Mouse (Mus musculus) ovary, postnatal 36 days (tissue): ENCODE data around the gene Vmn1r168.
"Not testable (repeated sequence)": the region's sequence is repeated elsewhere in the genome, so short reads cannot be mapped to it uniquely, and the experiment has no call there.

Experiments used
- DNase-seq: peaks from one replicate; pipeline ENCODE4 v3.0.0; 2022; ENCODE audit warnings: low spot score, mixed read lengths

Vmn1r168 gene

DNA sequence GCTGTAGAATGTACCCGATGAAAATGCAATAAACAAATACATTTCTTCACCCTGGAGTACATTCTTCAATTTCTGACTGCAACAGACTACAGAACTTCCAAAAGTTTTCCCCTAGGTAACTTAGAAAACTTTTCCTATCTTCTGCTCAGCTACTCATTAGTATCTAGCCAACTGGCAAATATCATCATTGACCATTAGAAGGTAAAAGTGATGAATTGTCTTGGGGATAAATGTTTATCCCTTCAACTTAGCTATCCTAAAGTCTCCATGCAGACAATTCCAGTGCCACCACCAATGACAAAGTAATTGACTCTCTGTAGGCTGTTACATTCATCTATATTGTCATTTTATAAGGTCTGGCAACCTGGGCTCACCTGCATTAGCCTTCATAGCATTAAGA, at the start of gene Vmn1r168:
Vmn1r168 (plus strand) TSS at position 301 of the 400 bp plus-strand sequence.
- not testable (repeated sequence) for DNase-seq

DNA sequence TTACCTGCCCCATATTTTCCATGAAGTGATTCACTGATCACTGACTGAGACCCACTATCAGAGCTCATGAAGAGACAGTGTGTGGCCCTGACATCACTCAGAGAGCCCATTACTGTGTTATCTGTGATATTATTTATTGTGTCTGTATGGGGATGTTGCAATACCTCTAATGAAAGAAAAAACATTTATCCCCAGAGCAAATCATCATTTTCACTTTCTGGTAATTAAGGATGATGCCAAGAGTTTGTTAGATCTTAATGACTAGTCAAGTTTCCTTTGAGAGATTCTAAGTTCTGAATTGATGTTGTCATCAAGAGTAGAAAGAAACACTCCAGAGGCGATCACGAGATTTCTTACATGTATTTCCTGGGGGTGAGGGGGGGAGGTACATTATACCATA, 32.4 kb upstream of the Vmn1r168 start, which contains the start of gene Vmn1r167:
Vmn1r167 (minus strand) TSS at position 101 of the 400 bp plus-strand sequence.
- not testable (repeated sequence) for DNase-seq

DNA sequence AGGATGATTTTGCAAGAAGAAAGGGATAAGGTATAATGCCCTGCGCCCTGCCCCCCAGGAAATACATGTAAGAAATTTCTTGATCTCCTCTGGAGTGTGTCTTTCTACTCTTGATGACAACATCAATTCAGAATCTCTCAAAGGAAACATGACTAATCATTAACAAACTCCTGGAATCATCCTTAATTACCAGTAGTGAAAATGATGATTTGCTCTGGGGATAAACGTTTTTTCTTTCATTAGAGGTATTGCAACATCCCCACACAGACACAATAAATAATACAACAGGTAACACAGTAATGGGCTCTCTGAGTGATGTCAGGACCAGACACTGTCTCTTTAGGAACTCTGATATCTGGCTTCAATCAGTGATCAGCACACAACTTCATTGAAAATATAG, 35.7 kb downstream of the Vmn1r168 start, which contains the start of gene Vmn1r169:
Vmn1r169 (plus strand) TSS at position 301 of the 400 bp plus-strand sequence.
- not testable (repeated sequence) for DNase-seq
